Mouse (Mus musculus) liver, embryonic 16.5 days (tissue): ENCODE measurements around the gene Ythdf1. TPM values are rescaled to one million over a fixed set of nuclear protein-coding genes. Genes with fewer than 3 reads are reported as not detected.
A peak's percentile ranks its signal among the peaks of the same experiment; 100 is the strongest.

Experiments
- ATAC-seq: fragments of 200-750 bp; cut with Nextera tagmentation; 2 replicates; pipeline ENCODE4 v1.8.0; 2017; ENCODE audit warnings: low read depth, mild to moderate bottlenecking, moderate number of reproducible peaks, moderate library complexity
- H3K27ac ChIP-seq: fragments of 300-500 bp; sonication (generic); 2 replicates; pipeline ENCODE4 v1.5.1; 2014; ENCODE audit warnings: mild to moderate bottlenecking, low read length
- H3K27me3 ChIP-seq: fragments of 300-500 bp; sonication (generic); 2 replicates; pipeline ENCODE4 v1.6.1; 2014; ENCODE audit warnings: low read depth, low read length, mixed read lengths; ENCODE audit not compliant: control insufficient read depth, insufficient read depth
- H3K36me3 ChIP-seq: fragments of 300-500 bp; sonication (generic); 2 replicates; pipeline ENCODE4 v1.6.1; 2014; ENCODE audit warnings: mild to moderate bottlenecking; ENCODE audit not compliant: control insufficient read depth, insufficient read depth
- H3K4me1 ChIP-seq: fragments of 300-500 bp; sonication (generic); 2 replicates; pipeline ENCODE4 v1.6.1; 2014; ENCODE audit warnings: low read depth, low read length, mixed read lengths; ENCODE audit not compliant: control insufficient read depth
- H3K4me2 ChIP-seq: fragments of 300-500 bp; sonication (generic); 2 replicates; pipeline ENCODE4 v1.6.1; 2014; ENCODE audit warnings: low read depth, low read length, mixed read lengths
- H3K4me3 ChIP-seq: fragments of 300-500 bp; sonication (generic); 2 replicates; pipeline ENCODE4 v1.5.1; 2014; ENCODE audit warnings: low read depth, mild to moderate bottlenecking, low read length
- H3K9ac ChIP-seq: fragments of 300-500 bp; sonication (generic); 2 replicates; pipeline ENCODE4 v1.6.1; 2014; ENCODE audit warnings: low read depth, low read length
- H3K9me3 ChIP-seq: fragments of 300-500 bp; sonication (generic); replicated peaks from 2 replicates; pipeline ENCODE4 v1.6.1; 2016; ENCODE audit warnings: low read length; ENCODE audit not compliant: control insufficient read depth
- WGBS: fragments of 180-500 bp; shearing (Covaris S2); extraction: QIAGEN DNeasy Blood & Tissue Kit; methylation state at CpG from one replicate; pipeline ENCODE4 v1.1.7; 2014; ENCODE audit not compliant: insufficient replicate concordance; 5-methylcytosine and 5-hydroxymethylcytosine counted together
- polyA plus RNA-seq: library from polyadenylated mRNA; unstranded; fragments of >200 nt; fragmentation: Nextera tagmentation; extraction: Ambion mirVana; gene quantifications from 2 replicates; pipeline ENCODE4 v1.2.1, GENCODE M21; 2015

Gene Ythdf1
- polyA plus RNA-seq, result 4.2 and 4.6 TPM in 2 replicates

DNA sequence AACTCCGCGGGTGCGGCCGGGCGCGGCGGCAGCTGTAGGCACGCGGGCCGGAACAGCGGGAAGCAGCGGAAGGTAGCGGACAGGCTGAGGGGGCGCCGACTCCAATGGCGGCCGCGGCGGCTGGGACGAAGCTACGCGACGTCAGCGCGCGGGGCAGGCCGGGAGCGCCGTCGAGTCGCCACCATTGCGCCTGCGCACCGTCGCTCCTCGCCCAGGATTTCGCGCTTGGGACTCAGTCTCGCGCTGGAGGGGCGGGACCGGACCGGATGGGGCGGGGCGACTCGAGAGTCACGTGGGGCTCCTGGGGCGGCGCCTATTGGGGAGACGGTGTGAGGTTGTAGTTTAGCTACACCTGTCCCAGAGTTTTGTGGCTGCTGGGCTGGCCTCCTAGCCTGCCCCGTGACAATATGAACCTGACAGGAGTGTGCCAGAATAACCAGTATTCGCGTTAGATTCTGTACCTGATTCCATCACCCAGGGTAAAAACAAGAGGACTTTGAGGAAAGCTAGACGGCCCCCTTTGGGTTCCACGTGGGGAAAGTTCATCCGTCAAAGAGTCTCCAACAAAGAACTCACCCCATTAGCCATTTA lies at the start of gene Ythdf1:
TSS of gene Ythdf1 (minus strand) at position 140 of the 591 bp plus-strand sequence.
- peak within 1 kb of the TSS; percentile 83 for H3K4me2 ChIP-seq
- peak; percentile 95 for ATAC-seq
- H3K36me3 ChIP-seq, result peaks cover 13% of the 10 kb centered on the region
- H3K27ac ChIP-seq, result peak within 1 kb of the TSS; percentile 82
- WGBS, result under 1% methylated on average over 50 of the region's 56 CpGs
- peaks cover 17% of the 10 kb centered on the region for H3K4me1 ChIP-seq
- H3K27me3 ChIP-seq, result no peaks in the 10 kb centered on the region
- H3K9ac ChIP-seq, result peak within 1 kb of the TSS; percentile 99
- H3K9me3 ChIP-seq, result no peaks in the 10 kb centered on the region
- peak within 1 kb of the TSS; percentile 98 for H3K4me3 ChIP-seq

DNA sequence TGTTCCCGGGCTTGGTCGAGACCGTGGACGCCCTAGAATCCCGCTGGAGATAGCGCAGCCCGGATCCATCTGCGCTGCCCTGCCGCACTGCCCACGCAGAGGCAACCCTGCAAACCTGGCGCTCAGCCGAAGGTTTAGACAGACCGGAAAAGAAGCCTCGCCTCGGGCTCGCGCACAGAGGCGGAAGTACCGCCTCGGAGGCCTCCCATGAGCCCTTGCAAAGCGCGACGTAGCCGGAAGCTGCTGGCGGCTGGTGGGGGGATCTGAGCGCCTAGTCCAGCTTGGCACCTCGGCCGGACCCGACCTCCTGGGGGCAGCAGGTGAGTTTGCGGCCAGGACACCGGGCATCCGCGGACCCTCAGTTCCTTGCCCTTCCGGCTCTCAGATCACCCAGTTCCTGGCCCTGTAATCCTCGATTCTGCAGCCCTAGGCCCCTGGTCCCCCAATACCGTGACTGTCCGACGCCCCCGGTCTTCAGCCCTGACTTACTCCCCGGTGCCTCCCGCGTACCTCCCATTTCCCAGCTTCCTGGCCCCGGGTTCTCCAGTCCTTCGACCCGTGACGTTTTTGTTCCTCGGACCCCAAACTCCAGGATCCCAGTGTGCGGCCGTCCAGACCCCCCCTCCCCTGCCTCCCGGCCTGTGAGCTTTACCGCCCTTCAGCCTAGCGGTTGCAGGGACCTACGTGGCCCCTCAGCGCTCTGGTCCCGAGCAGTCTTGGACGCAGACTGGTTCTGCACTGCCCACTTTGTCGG lies 46.4 kb upstream of the Ythdf1 start, which contains the start of gene Arfgap1:
TSS of gene Arfgap1 (plus strand) at position 216 of the 754 bp plus-strand sequence.
- peak within 1 kb of the TSS; percentile 90 for H3K4me3 ChIP-seq
- H3K4me1 ChIP-seq, result peaks cover 25% of the 10 kb centered on the region
- no peaks in the 10 kb centered on the region for H3K27me3 ChIP-seq
- ATAC-seq, result peak; percentile 94
- peak within 1 kb of the TSS; percentile 67 for H3K4me2 ChIP-seq
- peak within 1 kb of the TSS; percentile 90 for H3K9ac ChIP-seq
- H3K27ac ChIP-seq, result peak within 1 kb of the TSS; percentile 91
- WGBS, result under 1% methylated on average over 57 of the region's 57 CpGs
- peaks cover 9% of the 10 kb centered on the region for H3K36me3 ChIP-seq
- H3K9me3 ChIP-seq, result no peaks in the 10 kb centered on the region

- peak overlapping the region; percentile 90 for H3K9ac ChIP-seq
- 6% methylated on average over 14 of the region's 14 CpGs for WGBS
- no peak for ATAC-seq
- peak overlapping the region; percentile 90 for H3K4me3 ChIP-seq
- H3K9me3 ChIP-seq, result no peaks in the 10 kb centered on the region
- H3K27me3 ChIP-seq, result no peaks in the 10 kb centered on the region
- peaks cover 25% of the 10 kb centered on the region for H3K4me1 ChIP-seq
- peaks cover 1% of the 10 kb centered on the region; the same call in 1 of the 2 replicates for H3K36me3 ChIP-seq
- peak overlapping the region; percentile 91 for H3K27ac ChIP-seq
- H3K4me2 ChIP-seq, result peak overlapping the region; percentile 67
Measured at GRCm38 (mm10) chr2:180966092-180966882, 45.5 kb upstream of the Ythdf1 start.

GRCm38 (mm10) chr2:180963956-180964355 lies 43.2 kb upstream of the Ythdf1 start:
- Histone ChIP-seq H3K9ac (no peak overlapping the region), H3K27ac (no peak overlapping the region), H3K27me3 (no peaks in the 10 kb centered on the region), H3K36me3 (no peaks in the 10 kb centered on the region), H3K4me3 (no peak overlapping the region), H3K4me1 (peaks cover 23% of the 10 kb centered on the region), H3K4me2 (no peak overlapping the region), H3K9me3 (no peaks in the 10 kb centered on the region)
- no peak for ATAC-seq
- WGBS, result 4% methylated on average over 5 of the region's 5 CpGs

DNA sequence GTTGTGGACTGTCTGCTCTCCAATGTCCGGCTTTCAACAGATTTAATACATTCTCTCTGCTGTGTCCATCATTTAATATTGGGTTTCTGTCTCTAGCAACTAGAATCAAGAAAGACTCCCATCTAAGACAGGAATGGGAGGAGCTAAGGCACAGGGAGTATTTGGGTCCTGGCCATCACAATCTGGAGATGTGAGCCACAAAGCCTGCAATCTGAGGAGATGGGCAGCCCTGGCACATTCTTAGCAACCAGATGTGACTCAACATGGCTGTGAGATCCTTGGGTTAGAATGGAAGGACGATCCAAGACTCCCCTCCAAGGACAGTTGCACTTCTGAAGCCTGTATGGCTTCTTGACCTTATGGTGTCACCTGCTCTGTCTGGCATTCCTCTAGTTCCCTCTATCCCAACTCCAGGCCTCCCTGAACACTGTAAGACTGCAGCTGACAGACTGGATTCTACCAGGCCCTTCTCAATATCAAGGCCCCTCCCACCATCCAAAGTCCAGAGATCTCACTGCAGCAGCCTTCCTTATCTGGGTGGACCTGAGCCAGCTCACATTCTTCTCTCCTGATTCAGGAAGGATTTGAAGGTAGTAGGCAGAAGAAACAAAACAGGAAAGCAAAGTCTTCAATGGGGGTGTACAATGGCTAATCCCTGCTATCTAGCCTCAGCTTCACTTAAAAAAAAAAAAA lies 42.0 kb upstream of the Ythdf1 start:
- H3K9ac ChIP-seq, result no peak overlapping the region
- H3K4me3 ChIP-seq, result no peak overlapping the region
- 52% methylated on average over 2 of the region's 2 CpGs for WGBS
- H3K4me1 ChIP-seq, result peaks cover 14% of the 10 kb centered on the region
- H3K27ac ChIP-seq, result no peak overlapping the region
- no peaks in the 10 kb centered on the region for H3K27me3 ChIP-seq
- no peaks in the 10 kb centered on the region for H3K36me3 ChIP-seq
- no peaks in the 10 kb centered on the region for H3K9me3 ChIP-seq
- no peak overlapping the region for H3K4me2 ChIP-seq
- ATAC-seq, result no peak

- 44% methylated on average over 3 of the region's 3 CpGs for WGBS
- peaks cover 7% of the 10 kb centered on the region; the same call in 1 of the 2 replicates for H3K4me1 ChIP-seq
- ATAC-seq, result no peak
- H3K9me3 ChIP-seq, result no peaks in the 10 kb centered on the region
- no peak overlapping the region for H3K9ac ChIP-seq
- no peaks in the 10 kb centered on the region for H3K36me3 ChIP-seq
- H3K4me2 ChIP-seq, result no peak overlapping the region
- no peak overlapping the region for H3K4me3 ChIP-seq
- peaks cover 15% of the 10 kb centered on the region for H3K27me3 ChIP-seq
- no peak overlapping the region for H3K27ac ChIP-seq
Measured at GRCm38 (mm10) chr2:180960187-180960586, 39.4 kb upstream of the Ythdf1 start.

- no peaks in the 10 kb centered on the region for H3K36me3 ChIP-seq
- H3K4me2 ChIP-seq, result no peak overlapping the region
- no peak overlapping the region for H3K9ac ChIP-seq
- H3K4me3 ChIP-seq, result no peak overlapping the region
- no peak for ATAC-seq
- no peak overlapping the region for H3K27ac ChIP-seq
- H3K4me1 ChIP-seq, result peaks cover 7% of the 10 kb centered on the region; the same call in 1 of the 2 replicates
- WGBS, result 50% methylated on average over 7 of the region's 7 CpGs
- no peaks in the 10 kb centered on the region for H3K9me3 ChIP-seq
- H3K27me3 ChIP-seq, result peaks cover 20% of the 10 kb centered on the region
Measured at GRCm38 (mm10) chr2:180959605-180960004, 38.9 kb upstream of the Ythdf1 start.
